Mouse (Mus musculus) embryonic fibroblast, embryonic 13.5 days (primary cell): Measurements from ENCODE around the gene Slc26a5.

Source experiments
- CTCF ChIP-seq: IDR thresholded peaks from 2 replicates; pipeline ENCODE4 v1.5.1; 2011; ENCODE audit warnings: mild to moderate bottlenecking, control low read depth, low read length, moderate library complexity, borderline replicate concordance; ENCODE audit not compliant: insufficient read depth
- POLR2A ChIP-seq: IDR thresholded peaks from 2 replicates; pipeline ENCODE4 v1.6.1; 2011; ENCODE audit warnings: low read depth, mild to moderate bottlenecking, control low read depth, low read length, moderate library complexity

GRCm38 (mm10) chr5:21901411-21901810 lies 36.0 kb upstream of the Slc26a5 start:
- TF ChIP-seq CTCF (no peak), POLR2A (no peak)
